Mouse (Mus musculus) CH12.LX (cell line): Measurements from ENCODE around the gene Gpr180.

Source experiments
- CTCF ChIP-seq, 2 experiments: IDR thresholded peaks in 1 of 2; conservative IDR thresholded peaks in 1 of 2; 2 replicates each; pipeline ENCODE4 v1.5.1; 2011 to 2012; ENCODE audit warnings: low read depth in 2 of 2, low read length in 2 of 2, improper control_type of control experiment in 1 of 2, inconsistent platforms in 1 of 2, mild to moderate bottlenecking in 1 of 2, moderate library complexity in 1 of 2
- HCFC1 ChIP-seq: IDR thresholded peaks from 2 replicates; pipeline ENCODE4 v1.6.1; 2012; ENCODE audit warnings: low read depth, mild to moderate bottlenecking, inconsistent platforms, low read length, improper control_type of control experiment
- JUN ChIP-seq: IDR thresholded peaks from 2 replicates; pipeline ENCODE4 v1.6.1; 2011; ENCODE audit warnings: low read depth, mild to moderate bottlenecking, low read length, improper control_type of control experiment, moderate library complexity; ENCODE audit not compliant: insufficient read depth
- JUND ChIP-seq: conservative IDR thresholded peaks from 2 replicates; pipeline ENCODE4 v1.6.1; 2011; ENCODE audit warnings: low read depth, low read length, improper control_type of control experiment
- MAFK ChIP-seq: IDR thresholded peaks from 2 replicates; pipeline ENCODE4 v1.6.1; 2011; ENCODE audit warnings: low read length, improper control_type of control experiment; ENCODE audit not compliant: insufficient replicate concordance
- MAZ ChIP-seq: IDR thresholded peaks from 2 replicates; pipeline ENCODE4 v1.6.1; 2012; ENCODE audit warnings: low read depth, mild to moderate bottlenecking, inconsistent platforms, low read length, improper control_type of control experiment, moderate library complexity
- MYC ChIP-seq: IDR thresholded peaks from 2 replicates; pipeline ENCODE4 v1.6.1; 2011; ENCODE audit warnings: low read depth, mild to moderate bottlenecking, improper control_type of control experiment, low read length
- POLR2A ChIP-seq: IDR thresholded peaks from 2 replicates; pipeline ENCODE4 v1.6.1; 2011; ENCODE audit warnings: low read depth, mild to moderate bottlenecking, improper control_type of control experiment, low read length
- TBP ChIP-seq: conservative IDR thresholded peaks from 2 replicates; pipeline ENCODE4 v1.6.1; 2011; ENCODE audit warnings: low read depth, low read length, improper control_type of control experiment
- USF2 ChIP-seq: conservative IDR thresholded peaks from 2 replicates; pipeline ENCODE4 v1.6.1; 2011; ENCODE audit warnings: low read depth, low read length, improper control_type of control experiment
- ZKSCAN1 ChIP-seq: IDR thresholded peaks from 2 replicates; pipeline ENCODE4 v1.6.1; 2012; ENCODE audit warnings: low read depth, inconsistent platforms, low read length, improper control_type of control experiment, borderline replicate concordance

DNA sequence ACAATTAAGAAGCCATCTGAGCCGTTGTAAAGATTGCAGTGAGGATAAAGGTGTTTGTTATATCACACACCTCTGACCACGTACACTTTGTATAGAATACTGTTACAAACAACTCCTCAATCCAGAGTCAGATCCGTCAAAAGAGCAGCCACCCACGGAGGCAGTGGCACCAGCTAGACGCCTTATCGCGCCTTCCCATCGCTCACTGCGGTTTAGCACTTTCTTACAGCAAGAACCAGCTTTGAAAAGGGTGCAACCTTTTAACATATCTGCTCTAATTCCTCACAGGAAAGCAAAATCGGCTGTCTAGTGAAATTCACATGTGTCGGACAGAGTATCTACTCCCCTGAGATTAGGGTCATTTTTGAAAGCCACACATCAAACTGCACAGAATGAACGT is 60.1 kb downstream of the Gpr180 start:
- TF ChIP-seq MYC (no peak), USF2 (no peak), MAZ (no peak), MAFK (no peak), CTCF (conservative IDR thresholded peaks at IDR 0.05 in 1 of 2, IDR thresholded peaks at IDR 0.05 in 1 of 2; ENCODE audit: low read depth in 2 of 2, low read length in 2 of 2) (no peak), HCFC1 (no peak), JUND (no peak), TBP (no peak), POLR2A (no peak), ZKSCAN1 (no peak), JUN (no peak)
